Mouse (Mus musculus): ENCODE data around the gene Acbd4. TPM values are rescaled to one million over a fixed set of nuclear protein-coding genes. Genes with fewer than 3 reads are reported as not detected.

Gene Acbd4
- total and polyA plus RNA-seq, 3 experiments, result 16.6 to 18.3 TPM; not detected in 1

- peaks cover 0 to 8% of the 10 kb centered on the region in 2 experiments; a peak in 2 of 4 replicates for H3K4me1 ChIP-seq (ENCODE audit: control insufficient read depth in 1 of 2, insufficient read depth in 2 of 2, low read length in 2 of 2)
- no peak overlapping the region for H3K27ac ChIP-seq (ENCODE audit: control insufficient read depth, low read depth, low read length)
- no peak for TF ChIP-seq NRF1 (IDR thresholded peaks at IDR 0.05; ENCODE audit: insufficient read depth, low read depth, low read length, poor library complexity, severe bottlenecking)
- no peak for TF ChIP-seq CHD1 (IDR thresholded peaks at IDR 0.05; ENCODE audit: low read depth, low read length)
- TF ChIP-seq UBTF (IDR thresholded peaks at IDR 0.05; ENCODE audit: borderline replicate concordance, insufficient read depth, low read depth, low read length), result no peak
- TF ChIP-seq POLR2AphosphoS5 (IDR thresholded peaks at IDR 0.05; ENCODE audit: borderline replicate concordance, low read depth, low read length), result no peak
- TF ChIP-seq USF2 (IDR thresholded peaks at IDR 0.05; ENCODE audit: borderline replicate concordance in 1 of 2, insufficient read depth in 1 of 2, low read depth in 1 of 2, low read length in 2 of 2), result no peak
- no peak for TF ChIP-seq GATA1 (IDR thresholded peaks at IDR 0.05; ENCODE audit: low read depth, low read length)
- TF ChIP-seq TCF12 (IDR thresholded peaks at IDR 0.05; ENCODE audit: low read depth, low read length), result no peak
- no peak for TF ChIP-seq USF1 (IDR thresholded peaks at IDR 0.05; ENCODE audit: low read depth, low read length)
- no peak for TF ChIP-seq CTCF (IDR thresholded peaks at IDR 0.05 in 2 of 3, conservative IDR thresholded peaks at IDR 0.05 in 1 of 3; ENCODE audit: control insufficient read depth in 1 of 3, insufficient read depth in 1 of 3, low read depth in 2 of 3, low read length in 3 of 3, poor library complexity in 1 of 3, severe bottlenecking in 1 of 3)
- no peaks in the 10 kb centered on the region; a peak in 1 of 4 replicates for H3K36me3 ChIP-seq (ENCODE audit: control insufficient read depth in 1 of 2, insufficient read depth in 2 of 2, low read length in 2 of 2)
- H3K9me3 ChIP-seq (replicated peaks; ENCODE audit: insufficient read depth, low read length), result no peaks in the 10 kb centered on the region
- no peak overlapping the region for H3K9ac ChIP-seq (ENCODE audit: control insufficient read depth, low read depth, low read length, poor library complexity, severe bottlenecking)
- no peak for DNase-seq (ENCODE audit: low read depth, low spot score)
- no peak overlapping the region for H3K4me3 ChIP-seq (ENCODE audit: control insufficient read depth in 1 of 2, insufficient read depth in 1 of 2, low read depth in 2 of 2, low read length in 2 of 2)
- no peaks in the 10 kb centered on the region for H3K27me3 ChIP-seq (ENCODE audit: control insufficient read depth in 1 of 2, insufficient read depth in 2 of 2, low read length in 2 of 2)
- H3K79me2 ChIP-seq (ENCODE audit: control insufficient read depth, insufficient read depth, low read length, poor library complexity), result no peaks in the 10 kb centered on the region; the same call in 1 of the 2 replicates
Observed at GRCm38 (mm10) chr11:103098531-103099190, 2.8 kb upstream of the Acbd4 start.

GRCm38 (mm10) chr11:103099352-103099940 is 2.0 kb upstream of the Acbd4 start:
- Histone ChIP-seq H3K36me3 (ENCODE audit: control insufficient read depth in 1 of 2, insufficient read depth in 2 of 2, low read length in 2 of 2) (peaks cover 0 to 5% of the 10 kb centered on the region in 2 experiments; a peak in 2 of 4 replicates), H3K9ac (ENCODE audit: control insufficient read depth, low read depth, low read length, poor library complexity, severe bottlenecking) (no peak overlapping the region), H3K27ac (ENCODE audit: control insufficient read depth, low read depth, low read length) (no peak overlapping the region), H3K79me2 (ENCODE audit: control insufficient read depth, insufficient read depth, low read length, poor library complexity) (no peaks in the 10 kb centered on the region; the same call in 1 of the 2 replicates), H3K27me3 (ENCODE audit: control insufficient read depth in 1 of 2, insufficient read depth in 2 of 2, low read length in 2 of 2) (no peaks in the 10 kb centered on the region), H3K4me1 (ENCODE audit: control insufficient read depth in 1 of 2, insufficient read depth in 2 of 2, low read length in 2 of 2) (peaks cover 5 to 16% of the 10 kb centered on the region in 2 experiments), H3K9me3 (replicated peaks; ENCODE audit: insufficient read depth, low read length) (no peaks in the 10 kb centered on the region), H3K4me3 (ENCODE audit: control insufficient read depth in 1 of 2, insufficient read depth in 1 of 2, low read depth in 2 of 2, low read length in 2 of 2) (no peak overlapping the region)
- no peak for TF ChIP-seq SMC3 (IDR thresholded peaks at IDR 0.05; ENCODE audit: low read depth, low read length)
- TF ChIP-seq MAX (IDR thresholded peaks at IDR 0.05; ENCODE audit: low read length), result no peak
- no peak for DNase-seq (ENCODE audit: low read depth, low spot score)

GRCm38 (mm10) chr11:103100361-103100760 is 1.1 kb upstream of the Acbd4 start:
- peaks cover 9 to 20% of the 10 kb centered on the region in 2 experiments for H3K4me1 ChIP-seq (ENCODE audit: control insufficient read depth in 1 of 2, insufficient read depth in 2 of 2, low read length in 2 of 2)
- TF ChIP-seq HCFC1 (IDR thresholded peaks at IDR 0.05; ENCODE audit: low read depth, low read length), result no peak
- no peak for DNase-seq (ENCODE audit: low read depth, low spot score)

More at GRCm38 (mm10) chr11:103100361-103100760, 1.1 kb upstream of the Acbd4 start:
- no peaks in the 10 kb centered on the region for H3K9me3 ChIP-seq (replicated peaks; ENCODE audit: insufficient read depth, low read length)
- H3K79me2 ChIP-seq (ENCODE audit: control insufficient read depth, insufficient read depth, low read length, poor library complexity), result no peaks in the 10 kb centered on the region; the same call in 1 of the 2 replicates
- no peaks in the 10 kb centered on the region for H3K27me3 ChIP-seq (ENCODE audit: control insufficient read depth in 1 of 2, insufficient read depth in 2 of 2, low read length in 2 of 2)
- peaks cover 0 to 9% of the 10 kb centered on the region in 2 experiments; a peak in 2 of 4 replicates for H3K36me3 ChIP-seq (ENCODE audit: control insufficient read depth in 1 of 2, insufficient read depth in 2 of 2, low read length in 2 of 2)
- H3K27ac ChIP-seq (ENCODE audit: control insufficient read depth, low read depth, low read length), result no peak overlapping the region
- H3K9ac ChIP-seq (ENCODE audit: control insufficient read depth, low read depth, low read length, poor library complexity, severe bottlenecking), result no peak overlapping the region
- H3K4me3 ChIP-seq (ENCODE audit: control insufficient read depth in 1 of 2, insufficient read depth in 1 of 2, low read depth in 2 of 2, low read length in 2 of 2), result no peak overlapping the region

Measured in MEL (cell line).